Mouse (Mus musculus) spleen, adult 2 months (tissue): ENCODE results near the gene Trip10. TPM values are rescaled to one million over a fixed set of nuclear protein-coding genes. Genes with fewer than 3 reads are reported as not detected.

Source experiments
- DNase-seq, 2 experiments: peaks; one replicate each; pipeline versions ENCODE4 v3.0.0 to v3.0.0-alpha.2; 2012 to 2021; ENCODE audit warnings: low spot score in 2 of 2, low read depth in 1 of 2
- H3K27ac ChIP-seq: fragments of 200-500 bp; 2 replicates; pipeline ENCODE4 v1.5.1; 2012; ENCODE audit warnings: low read length, inconsistent platforms; ENCODE audit not compliant: insufficient read depth
- H3K27me3 ChIP-seq: fragments of 200-500 bp; 2 replicates; pipeline ENCODE4 v1.6.1; 2012; ENCODE audit warnings: mild to moderate bottlenecking, moderate library complexity, low read length, inconsistent platforms; ENCODE audit not compliant: control insufficient read depth, insufficient read depth
- H3K36me3 ChIP-seq: fragments of 200-500 bp; 2 replicates; pipeline ENCODE4 v1.6.1; 2012; ENCODE audit warnings: mild to moderate bottlenecking, low read length, inconsistent platforms; ENCODE audit not compliant: control insufficient read depth, insufficient read depth
- H3K4me1 ChIP-seq: fragments of 200-500 bp; 2 replicates; pipeline ENCODE4 v1.6.1; 2011; ENCODE audit warnings: inconsistent platforms; ENCODE audit not compliant: control insufficient read depth, insufficient read depth, insufficient read length
- H3K4me3 ChIP-seq: fragments of 200-500 bp; 2 replicates; pipeline ENCODE4 v1.5.1; 2011; ENCODE audit warnings: mild to moderate bottlenecking, inconsistent platforms; ENCODE audit not compliant: insufficient read depth, insufficient read length; ENCODE audit errors: extremely low read depth
- CTCF ChIP-seq: fragments of 200-500 bp; IDR thresholded peaks from 2 replicates; pipeline ENCODE4 v1.5.1; 2011; ENCODE audit warnings: mild to moderate bottlenecking, inconsistent platforms; ENCODE audit not compliant: insufficient read depth, insufficient read length, insufficient replicate concordance; ENCODE audit errors: extremely low read depth
- POLR2A ChIP-seq: fragments of 200-500 bp; IDR thresholded peaks from 2 replicates; pipeline ENCODE4 v1.6.1; 2011; ENCODE audit warnings: low read depth, low read length, inconsistent platforms
- WGBS: fragments of 180-500 bp; shearing (Covaris S2); methylation state at CpG from one replicate; pipeline ENCODE4 v1.1.7; 2018; 5-methylcytosine and 5-hydroxymethylcytosine counted together
- polyA plus RNA-seq: library from polyadenylated mRNA; depleted of rRNA; stranded (reverse); fragments of >200 nt; gene quantifications from 2 replicates; pipeline ENCODE4 v1.2.3, GENCODE M21; 2012

Gene Trip10
- polyA plus RNA-seq, 1 experiment: 10.5 TPM

DNA sequence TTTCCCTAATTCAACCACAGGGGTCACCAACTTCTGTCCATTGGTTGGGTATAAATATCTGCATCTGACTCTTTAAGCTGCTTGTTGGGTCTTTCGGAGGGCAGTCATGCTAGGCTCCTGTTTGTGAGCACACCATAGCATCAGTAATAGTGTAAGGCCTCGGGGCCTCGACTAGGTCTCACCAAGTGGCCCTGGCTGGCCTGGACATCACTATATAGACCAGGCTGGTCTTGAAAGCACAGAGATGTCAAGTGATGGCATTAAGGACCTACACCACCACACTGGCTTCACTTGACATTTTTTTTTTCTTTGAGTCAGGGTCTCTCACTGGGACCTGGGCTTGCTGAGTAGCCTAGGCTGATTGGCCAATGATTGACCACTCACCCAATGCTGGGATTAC is 8.9 kb downstream of the Trip10 start:
- H3K4me1 ChIP-seq: no peaks in the 10 kb centered on the region
- H3K4me3 ChIP-seq: no peak overlapping the region
- 93% methylated on average over 3 of the region's 3 CpGs for WGBS
- no peaks in the 10 kb centered on the region for H3K27me3 ChIP-seq
- no peak for DNase-seq
- no peak overlapping the region for H3K27ac ChIP-seq
- TF ChIP-seq CTCF (no peak), POLR2A (no peak)
- peaks cover 4% of the 10 kb centered on the region for H3K36me3 ChIP-seq

DNA sequence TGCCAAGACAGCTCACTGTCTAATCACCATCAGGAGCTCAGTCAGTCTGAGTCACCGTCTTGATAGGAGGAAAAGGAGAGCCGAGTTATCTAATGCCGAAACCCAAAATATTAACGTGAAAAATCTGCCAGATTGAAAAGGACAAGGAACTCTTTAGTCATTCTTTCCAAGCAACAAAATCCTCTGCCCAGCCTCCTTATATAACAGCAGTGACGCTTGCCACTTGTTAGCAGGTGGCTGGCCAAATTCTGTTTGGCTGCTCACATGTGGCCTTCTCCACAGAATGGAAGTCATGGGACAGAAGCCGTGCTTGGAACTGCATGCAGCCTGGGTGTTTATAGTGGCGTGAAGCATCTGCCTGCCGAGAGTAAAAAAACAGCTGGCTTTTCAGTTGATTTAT is 10.5 kb downstream of the Trip10 start:
- no peak for DNase-seq
- Histone ChIP-seq H3K27ac (no peak overlapping the region), H3K4me1 (peaks cover 6% of the 10 kb centered on the region; the same call in 1 of the 2 replicates), H3K27me3 (no peaks in the 10 kb centered on the region), H3K36me3 (peaks cover 3% of the 10 kb centered on the region), H3K4me3 (no peak overlapping the region)
- WGBS: 91% methylated on average over 8 of the region's 8 CpGs
- no peak for TF ChIP-seq CTCF
- no peak for TF ChIP-seq POLR2A

DNA sequence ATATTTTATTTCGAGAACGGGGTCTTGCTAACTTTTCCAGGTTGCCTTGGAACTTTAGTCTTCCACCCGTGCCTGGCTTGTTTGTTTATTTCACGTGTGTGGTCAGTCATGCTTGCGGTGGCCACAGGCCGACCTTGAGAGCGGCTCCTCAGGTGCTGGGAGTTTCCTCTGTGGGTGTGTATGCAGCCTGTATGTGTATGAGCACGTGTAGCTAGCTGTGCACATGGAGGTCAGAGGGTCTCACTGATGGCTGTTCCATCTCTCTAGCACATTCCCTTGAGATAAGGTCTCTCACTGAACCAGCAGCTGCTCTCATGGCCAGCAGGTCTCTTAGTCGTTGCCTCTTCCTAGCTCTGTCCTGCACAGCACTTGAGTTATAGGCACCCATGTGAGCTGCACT is 11.1 kb downstream of the Trip10 start:
- 0 out of 2 replicates have a peak, but pooled peaks cover 2% of the 10 kb centered on the region for H3K36me3 ChIP-seq
- 88% methylated on average over 9 of the region's 9 CpGs for WGBS
- H3K4me1 ChIP-seq: peaks cover 6% of the 10 kb centered on the region; the same call in 1 of the 2 replicates
- TF ChIP-seq CTCF: no peak
- TF ChIP-seq POLR2A: no peak
- no peak for DNase-seq
- no peaks in the 10 kb centered on the region for H3K27me3 ChIP-seq
- H3K4me3 ChIP-seq: no peak overlapping the region
- H3K27ac ChIP-seq: no peak overlapping the region

DNA sequence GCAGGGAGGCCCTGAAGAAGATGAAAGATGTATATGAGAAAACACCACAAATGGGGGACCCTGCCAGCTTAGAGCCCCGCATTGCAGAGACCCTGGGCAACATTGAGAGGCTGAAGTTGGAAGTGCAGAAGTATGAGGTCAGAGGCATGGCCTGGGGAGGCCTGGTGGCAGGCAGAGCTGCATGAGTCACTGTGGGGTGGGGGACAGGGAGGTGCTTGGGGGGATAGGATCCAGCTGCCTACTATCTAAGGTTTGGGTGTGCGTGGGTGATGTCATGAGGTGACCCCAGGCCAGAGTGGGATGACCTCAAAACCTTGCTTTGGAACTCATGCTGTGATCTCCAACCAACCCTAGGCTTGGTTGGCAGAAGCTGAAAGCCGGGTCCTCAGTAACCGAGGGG is 12.0 kb downstream of the Trip10 start:
- Histone ChIP-seq H3K4me1 (peaks cover 6% of the 10 kb centered on the region; the same call in 1 of the 2 replicates), H3K27ac (no peak overlapping the region), H3K36me3 (0 out of 2 replicates have a peak, but pooled peaks cover 2% of the 10 kb centered on the region), H3K4me3 (no peak overlapping the region), H3K27me3 (no peaks in the 10 kb centered on the region)
- TF ChIP-seq POLR2A (no peak), CTCF (no peak)
- WGBS: 96% methylated on average over 4 of the region's 4 CpGs
- no peak for DNase-seq

DNA sequence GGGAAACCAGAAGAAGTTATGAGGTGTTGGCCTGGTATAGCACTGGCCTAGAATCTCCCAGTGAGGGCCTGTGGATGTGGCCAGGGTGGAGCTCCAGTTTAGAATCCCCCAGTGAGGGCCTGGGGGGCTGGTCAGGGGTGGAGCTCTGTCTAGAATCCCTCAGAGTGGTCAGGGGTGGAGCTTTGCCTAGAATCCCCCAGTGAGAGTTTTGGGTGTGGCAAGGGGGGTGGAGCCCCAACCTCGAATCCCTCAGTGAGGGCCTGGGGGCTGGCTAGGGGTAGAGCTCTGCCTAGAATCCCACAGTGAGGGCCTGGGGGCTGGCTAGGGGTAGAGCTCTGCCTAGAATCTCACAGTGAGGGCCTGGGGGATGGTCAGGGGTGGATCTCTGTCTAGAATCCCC is 12.5 kb downstream of the Trip10 start:
- no peak for DNase-seq
- no peak overlapping the region for H3K27ac ChIP-seq
- H3K36me3 ChIP-seq: 0 out of 2 replicates have a peak, but pooled peaks cover 2% of the 10 kb centered on the region
- H3K4me1 ChIP-seq: peaks cover 6% of the 10 kb centered on the region; the same call in 1 of the 2 replicates
- H3K27me3 ChIP-seq: no peaks in the 10 kb centered on the region
- H3K4me3 ChIP-seq: no peak overlapping the region
- no peak for TF ChIP-seq CTCF
- TF ChIP-seq POLR2A: no peak
- 59% methylated on average over 1 of the region's 1 CpGs for WGBS

DNA sequence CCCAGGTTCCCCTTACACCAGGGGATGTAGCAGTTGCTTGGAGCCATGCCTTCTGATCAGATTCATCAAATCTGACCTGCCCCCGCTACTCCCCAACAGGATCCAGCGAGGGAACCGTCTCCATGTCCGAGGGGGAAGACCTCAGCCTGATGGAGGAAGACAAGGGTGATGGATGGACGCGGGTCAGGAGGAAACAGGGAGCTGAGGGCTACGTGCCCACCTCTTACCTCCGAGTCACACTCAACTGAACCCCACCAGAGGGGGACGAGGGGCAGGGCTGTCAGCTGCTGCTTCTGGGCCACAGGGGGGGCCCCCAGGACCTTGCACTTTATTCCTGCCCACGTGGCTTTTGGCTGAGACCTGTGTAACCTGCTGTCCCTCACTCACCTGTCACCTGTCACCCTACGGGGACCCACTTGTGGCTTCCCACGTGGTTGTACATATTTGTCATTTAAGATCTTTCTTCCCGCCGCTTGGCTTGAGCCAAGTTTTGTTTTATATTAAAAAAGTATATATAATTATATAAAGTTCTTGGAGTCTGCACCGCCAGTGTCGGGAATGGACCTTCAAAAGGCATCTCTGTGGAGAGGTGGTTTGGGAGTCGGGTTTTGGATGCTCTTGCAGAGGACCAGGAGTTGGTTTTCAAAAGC is 13.8 kb downstream of the Trip10 start:
- Histone ChIP-seq H3K27ac (no peak overlapping the region), H3K4me1 (peaks cover 6% of the 10 kb centered on the region; the same call in 1 of the 2 replicates), H3K4me3 (no peak overlapping the region), H3K36me3 (no peaks in the 10 kb centered on the region), H3K27me3 (no peaks in the 10 kb centered on the region)
- DNase-seq: no peak
- WGBS: 92% methylated on average over 17 of the region's 17 CpGs
- TF ChIP-seq POLR2A (no peak), CTCF (no peak)

DNA sequence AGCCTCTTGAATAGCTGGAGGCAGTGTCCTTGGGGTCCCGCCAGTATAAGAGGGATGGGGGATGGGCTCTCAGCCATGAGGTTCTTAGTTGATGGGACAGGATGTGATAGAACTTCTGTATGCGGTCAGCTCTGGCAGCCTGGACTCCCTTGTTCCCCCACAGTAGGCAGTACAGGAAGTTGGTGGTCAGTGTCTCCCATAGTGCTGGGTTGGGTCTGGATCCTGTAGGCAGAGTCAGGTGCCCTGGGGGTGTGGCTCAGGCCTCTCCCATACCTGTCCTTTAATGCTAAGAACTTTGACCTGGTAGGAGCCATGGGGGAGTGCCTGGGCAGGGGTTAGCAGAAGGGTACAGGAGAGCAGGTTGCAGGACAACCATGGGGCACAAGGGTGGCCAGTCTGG is 14.9 kb downstream of the Trip10 start:
- WGBS: 25% methylated on average over 2 of the region's 2 CpGs
- no peak overlapping the region for H3K27ac ChIP-seq
- no peaks in the 10 kb centered on the region for H3K27me3 ChIP-seq
- H3K4me1 ChIP-seq: peaks cover 6% of the 10 kb centered on the region; the same call in 1 of the 2 replicates
- no peak overlapping the region for H3K4me3 ChIP-seq
- no peaks in the 10 kb centered on the region for H3K36me3 ChIP-seq
- DNase-seq: no peak
- TF ChIP-seq POLR2A (no peak), CTCF (no peak)
